Mouse (Mus musculus) kidney, adult 2 months (tissue): ENCODE measurements around the gene Crebl2. TPM values are rescaled to one million over a fixed set of nuclear protein-coding genes. Genes with fewer than 3 reads are reported as not detected.
A peak's percentile ranks its signal among the peaks of the same experiment; 100 is the strongest.

Experiments used
- DNase-seq: peaks from one replicate; pipeline ENCODE4 v3.0.0; 2021
- H3K27ac ChIP-seq: fragments of 200-500 bp; 2 replicates; pipeline ENCODE4 v1.5.1; 2012; ENCODE audit warnings: low read depth, low read length, control low read depth, inconsistent platforms; ENCODE audit not compliant: insufficient read depth
- H3K27me3 ChIP-seq: fragments of 200-500 bp; replicated peaks from 2 replicates; pipeline ENCODE4 v1.6.1; 2012; ENCODE audit warnings: mild to moderate bottlenecking, moderate library complexity, low read length, inconsistent platforms; ENCODE audit not compliant: control insufficient read depth, insufficient read depth
- H3K36me3 ChIP-seq: fragments of 200-500 bp; 2 replicates; pipeline ENCODE4 v1.6.1; 2012; ENCODE audit warnings: mild to moderate bottlenecking, moderate library complexity, low read length, inconsistent platforms; ENCODE audit not compliant: control insufficient read depth, insufficient read depth
- H3K4me1 ChIP-seq: fragments of 200-500 bp; 2 replicates; pipeline ENCODE4 v1.6.1; 2011; ENCODE audit warnings: low read length; ENCODE audit not compliant: control insufficient read depth, insufficient read depth
- H3K4me3 ChIP-seq: fragments of 200-500 bp; 2 replicates; pipeline ENCODE4 v1.5.1; 2011; ENCODE audit warnings: mild to moderate bottlenecking, low read depth, low read length, control low read depth; ENCODE audit not compliant: insufficient read depth
- CTCF ChIP-seq: fragments of 200-500 bp; conservative IDR thresholded peaks from 2 replicates; pipeline ENCODE4 v1.5.1; 2011; ENCODE audit warnings: low read depth, mild to moderate bottlenecking, control low read depth, low read length, moderate library complexity, mixed read lengths; ENCODE audit not compliant: insufficient read depth, insufficient read length
- POLR2A ChIP-seq: fragments of 200-500 bp; IDR thresholded peaks from one replicate; pipeline ENCODE4 v1.6.1; 2011; ENCODE audit warnings: low read depth, low read length, control low read depth
- WGBS: fragments of 180-500 bp; shearing (Covaris S2); methylation state at CpG from one replicate; pipeline ENCODE4 v1.1.7; 2018; 5-methylcytosine and 5-hydroxymethylcytosine counted together
- polyA plus RNA-seq: library from polyadenylated mRNA; depleted of rRNA; stranded (reverse); fragments of >200 nt; gene quantifications from 2 replicates; pipeline ENCODE4 v1.2.3, GENCODE M21; 2012

The Crebl2 gene
- polyA plus RNA-seq, 1 experiment: 26.1 TPM

DNA sequence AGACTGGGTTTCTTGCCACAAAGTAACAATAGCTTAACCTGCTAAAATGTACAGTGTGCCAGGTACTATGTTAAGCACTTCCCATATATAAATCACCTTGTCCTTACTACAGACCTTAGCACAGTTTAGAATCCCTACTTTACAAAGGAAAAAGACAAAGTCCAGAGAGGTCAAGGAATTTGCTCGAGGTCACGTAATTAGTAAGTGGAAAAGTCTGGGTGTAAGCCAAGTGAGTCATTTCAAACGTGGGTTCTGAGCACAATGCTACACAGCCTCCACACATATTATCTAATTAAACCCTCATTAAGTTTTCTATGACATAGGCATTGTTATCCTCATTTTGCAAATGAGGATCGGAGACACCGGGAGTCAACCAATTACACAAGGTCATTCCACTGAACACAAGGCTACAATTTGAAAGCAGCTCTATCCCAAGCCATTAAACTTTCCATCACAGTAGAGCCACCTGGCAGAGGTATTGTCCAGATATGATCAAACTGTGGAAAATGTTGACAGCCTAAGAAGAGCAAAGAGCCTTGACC is 25.1 kb upstream of the Crebl2 start:
- 31% methylated on average over 5 of the region's 5 CpGs for WGBS
- DNase-seq: peak; percentile 85
- Histone ChIP-seq H3K36me3 (no peaks in the 10 kb centered on the region), H3K27ac (no peak overlapping the region), H3K27me3 (no peaks in the 10 kb centered on the region; the same call in 1 of the 2 replicates), H3K4me3 (no peak overlapping the region), H3K4me1 (peaks cover 15% of the 10 kb centered on the region)
- TF ChIP-seq POLR2A (no peak), CTCF (no peak)

DNA sequence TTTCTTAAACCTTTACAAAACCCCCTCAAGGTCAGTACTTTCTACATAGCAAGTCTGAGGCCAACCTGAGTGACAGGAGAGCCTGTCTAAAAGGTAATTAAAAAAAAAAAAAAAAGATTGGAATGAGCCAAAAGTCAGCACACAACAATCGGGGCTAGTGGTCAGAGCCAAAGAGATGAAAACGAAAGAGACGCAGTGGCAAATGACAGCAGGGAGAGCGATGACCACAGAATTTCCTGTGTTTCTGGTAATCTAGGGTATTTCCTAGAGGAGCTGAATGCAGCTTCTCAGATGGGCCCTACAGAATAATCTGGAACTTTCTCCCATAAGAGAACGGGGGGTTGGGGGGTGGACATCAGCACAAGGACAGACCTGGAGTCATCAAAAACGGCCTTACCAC is 23.8 kb upstream of the Crebl2 start:
- H3K4me1 ChIP-seq: peaks cover 15% of the 10 kb centered on the region
- no peak for DNase-seq
- no peak overlapping the region for H3K4me3 ChIP-seq
- H3K27ac ChIP-seq: no peak overlapping the region
- no peak for TF ChIP-seq CTCF
- WGBS: 75% methylated on average over 6 of the region's 6 CpGs
- H3K36me3 ChIP-seq: no peaks in the 10 kb centered on the region
- H3K27me3 ChIP-seq: no peaks in the 10 kb centered on the region; the same call in 1 of the 2 replicates

DNA sequence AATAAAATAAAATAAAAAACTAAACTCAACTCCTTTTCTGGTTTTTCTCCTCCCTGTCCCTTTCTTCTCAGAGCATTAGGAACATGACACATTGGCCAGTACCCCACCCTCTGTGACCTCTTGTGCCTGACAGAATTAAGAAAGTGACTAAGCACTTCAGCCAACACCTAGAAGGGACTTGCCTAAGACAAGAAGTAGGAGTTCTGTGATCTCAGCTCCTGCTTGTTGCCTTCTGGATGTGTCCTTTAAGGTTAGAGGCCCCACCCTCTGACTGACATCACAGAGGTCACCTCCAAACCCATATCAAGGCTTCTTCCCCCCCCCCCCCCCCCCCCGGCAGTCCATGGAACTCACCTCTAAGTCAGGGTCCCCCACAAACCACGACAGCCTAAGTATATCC is 22.9 kb upstream of the Crebl2 start:
- H3K4me3 ChIP-seq: no peak overlapping the region
- DNase-seq: no peak
- no peak for TF ChIP-seq CTCF
- TF ChIP-seq POLR2A: no peak
- no peaks in the 10 kb centered on the region; the same call in 1 of the 2 replicates for H3K27me3 ChIP-seq
- H3K4me1 ChIP-seq: peaks cover 15% of the 10 kb centered on the region
- 70% methylated on average over 2 of the region's 2 CpGs for WGBS
- no peak overlapping the region for H3K27ac ChIP-seq
- H3K36me3 ChIP-seq: no peaks in the 10 kb centered on the region

DNA sequence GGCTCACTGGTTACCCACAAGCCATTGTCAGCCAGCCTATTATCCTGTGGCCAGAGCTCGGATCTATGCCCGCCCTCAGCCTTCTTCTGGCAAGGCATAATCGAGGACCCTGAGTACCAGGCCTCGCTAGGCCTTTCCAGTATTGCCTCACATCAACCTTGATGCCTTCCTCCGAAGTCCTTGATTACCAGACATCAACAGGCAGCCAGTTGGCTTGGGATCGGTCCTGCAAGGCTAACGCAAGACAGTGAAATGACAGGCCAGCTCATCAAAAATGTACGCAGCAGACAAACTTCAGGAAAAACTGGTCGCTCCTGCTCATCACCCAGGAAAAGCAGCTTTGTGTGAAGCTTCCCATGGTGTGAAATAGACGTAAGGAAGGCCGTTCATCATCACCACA is 22.2 kb upstream of the Crebl2 start:
- no peak for DNase-seq

DNA sequence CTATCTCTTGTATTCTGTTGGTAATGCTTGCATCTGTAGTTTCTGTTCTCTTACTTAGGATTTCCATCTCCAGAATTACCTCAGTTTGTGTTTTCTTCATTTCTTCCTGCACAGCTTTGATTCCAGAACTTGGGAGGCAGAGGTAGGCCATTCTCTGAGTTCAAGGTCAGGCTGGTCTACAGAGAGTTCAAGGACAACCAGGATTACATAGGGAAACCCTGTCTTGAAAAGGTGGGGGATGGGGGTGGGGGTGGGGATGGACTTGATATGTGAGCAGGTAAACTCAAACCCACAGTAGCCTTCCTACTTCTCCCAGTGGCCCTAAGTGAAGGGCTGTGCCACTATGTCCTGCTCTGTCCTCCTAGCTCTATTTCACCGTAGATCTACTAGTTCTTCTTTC is 16.9 kb upstream of the Crebl2 start:
- H3K36me3 ChIP-seq: no peaks in the 10 kb centered on the region
- 80% methylated on average over 1 of the region's 1 CpGs for WGBS
- H3K4me3 ChIP-seq: no peak overlapping the region
- TF ChIP-seq CTCF (no peak), POLR2A (no peak)
- H3K27me3 ChIP-seq: no peaks in the 10 kb centered on the region; the same call in 1 of the 2 replicates
- no peak for DNase-seq
- no peak overlapping the region for H3K27ac ChIP-seq
- no peaks in the 10 kb centered on the region for H3K4me1 ChIP-seq

More for the DNA sequence above, 22.2 kb upstream of the Crebl2 start:
- Histone ChIP-seq H3K27me3 (no peaks in the 10 kb centered on the region; the same call in 1 of the 2 replicates), H3K36me3 (no peaks in the 10 kb centered on the region), H3K4me1 (peaks cover 15% of the 10 kb centered on the region), H3K27ac (no peak overlapping the region), H3K4me3 (no peak overlapping the region)
- no peak for TF ChIP-seq POLR2A
- TF ChIP-seq CTCF: no peak
- 96% methylated on average over 11 of the region's 11 CpGs for WGBS

DNA sequence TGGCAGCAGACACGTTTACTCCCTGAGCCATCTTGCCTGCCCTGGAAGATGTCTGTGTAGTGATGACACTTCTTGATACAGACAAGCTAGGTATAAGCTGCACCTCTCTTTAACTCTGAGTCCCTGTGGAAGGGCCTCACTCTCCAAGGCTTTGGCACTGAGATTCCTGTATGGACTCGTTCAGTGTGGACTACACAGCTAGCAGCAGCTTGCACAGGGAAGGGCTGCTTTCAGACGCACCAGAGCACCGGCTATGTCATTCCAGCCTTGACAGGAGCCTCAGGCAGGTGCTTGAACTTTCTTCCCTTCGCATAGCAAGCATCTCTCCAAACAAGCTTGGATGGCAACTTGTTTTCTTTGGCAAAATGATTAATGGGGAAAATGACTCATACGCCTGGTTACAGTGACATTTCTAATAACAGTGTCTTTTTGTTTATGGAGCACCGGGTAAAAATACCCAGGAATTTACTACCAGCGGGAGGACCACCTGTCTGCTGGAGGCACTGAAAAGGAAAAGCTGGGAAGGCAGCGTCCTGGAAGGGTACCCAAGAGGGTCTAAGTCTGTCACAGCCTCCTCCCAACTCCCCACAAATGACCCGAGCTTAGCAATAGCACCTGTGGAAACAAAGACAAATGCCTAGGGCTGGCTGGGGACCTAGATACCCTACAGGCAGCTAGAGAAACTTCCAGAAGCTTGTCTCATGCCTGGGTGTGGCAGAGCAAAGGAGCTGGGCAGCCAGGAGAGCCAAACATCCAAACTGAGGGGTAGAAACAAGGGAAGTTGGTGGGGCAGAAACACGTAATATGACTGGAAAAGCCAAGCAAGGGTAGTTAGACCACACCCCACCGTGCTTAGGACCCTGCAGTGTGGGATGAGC is 12.7 kb upstream of the Crebl2 start:
- Histone ChIP-seq H3K36me3 (no peaks in the 10 kb centered on the region), H3K27ac (no peak overlapping the region), H3K4me1 (no peaks in the 10 kb centered on the region), H3K27me3 (no peaks in the 10 kb centered on the region), H3K4me3 (no peak overlapping the region)
- 49% methylated on average over 12 of the region's 12 CpGs for WGBS
- TF ChIP-seq CTCF: no peak
- no peak for DNase-seq

DNA sequence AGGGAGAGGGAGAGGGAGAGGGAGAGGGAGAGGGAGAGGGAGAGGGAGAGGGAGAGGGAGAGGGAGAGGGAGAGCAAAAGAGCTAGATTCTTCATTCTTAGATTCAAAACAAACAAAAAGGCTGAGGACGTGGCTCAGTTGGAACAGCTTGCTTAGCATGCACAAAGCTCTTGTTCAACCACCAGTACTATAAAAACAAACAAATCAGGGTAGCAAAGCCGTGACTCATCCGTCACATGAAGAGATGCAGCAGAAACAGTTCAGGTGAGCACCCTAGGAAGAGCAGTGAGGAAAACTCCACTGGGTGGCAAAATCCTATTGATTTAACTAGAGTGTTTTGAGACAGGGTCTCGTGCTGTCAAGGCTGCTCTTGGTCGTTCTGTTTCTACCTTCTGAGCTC is 10.2 kb upstream of the Crebl2 start:
- H3K27me3 ChIP-seq: no peaks in the 10 kb centered on the region
- H3K36me3 ChIP-seq: no peaks in the 10 kb centered on the region
- H3K4me1 ChIP-seq: no peaks in the 10 kb centered on the region
- 55% methylated on average over 5 of the region's 5 CpGs for WGBS
- TF ChIP-seq CTCF (no peak), POLR2A (no peak)
- DNase-seq: no peak
- no peak overlapping the region for H3K4me3 ChIP-seq
- no peak overlapping the region for H3K27ac ChIP-seq
